Mouse (Mus musculus) liver, embryonic 16.5 days (tissue): ENCODE results near the gene Plekha8. TPM values are rescaled to one million over a fixed set of nuclear protein-coding genes. Genes with fewer than 3 reads are reported as not detected.

Experiments
- ATAC-seq: fragments of 200-750 bp; cut with Nextera tagmentation; 2 replicates; pipeline ENCODE4 v1.8.0; 2017; ENCODE audit warnings: low read depth, mild to moderate bottlenecking, moderate number of reproducible peaks, moderate library complexity
- H3K27ac ChIP-seq: fragments of 300-500 bp; sonication (generic); 2 replicates; pipeline ENCODE4 v1.5.1; 2014; ENCODE audit warnings: mild to moderate bottlenecking, low read length
- H3K27me3 ChIP-seq: fragments of 300-500 bp; sonication (generic); 2 replicates; pipeline ENCODE4 v1.6.1; 2014; ENCODE audit warnings: low read depth, low read length, mixed read lengths; ENCODE audit not compliant: control insufficient read depth, insufficient read depth
- H3K36me3 ChIP-seq: fragments of 300-500 bp; sonication (generic); 2 replicates; pipeline ENCODE4 v1.6.1; 2014; ENCODE audit warnings: mild to moderate bottlenecking; ENCODE audit not compliant: control insufficient read depth, insufficient read depth
- H3K4me1 ChIP-seq: fragments of 300-500 bp; sonication (generic); 2 replicates; pipeline ENCODE4 v1.6.1; 2014; ENCODE audit warnings: low read depth, low read length, mixed read lengths; ENCODE audit not compliant: control insufficient read depth
- H3K4me2 ChIP-seq: fragments of 300-500 bp; sonication (generic); 2 replicates; pipeline ENCODE4 v1.6.1; 2014; ENCODE audit warnings: low read depth, low read length, mixed read lengths
- H3K4me3 ChIP-seq: fragments of 300-500 bp; sonication (generic); 2 replicates; pipeline ENCODE4 v1.5.1; 2014; ENCODE audit warnings: low read depth, mild to moderate bottlenecking, low read length
- H3K9ac ChIP-seq: fragments of 300-500 bp; sonication (generic); 2 replicates; pipeline ENCODE4 v1.6.1; 2014; ENCODE audit warnings: low read depth, low read length
- H3K9me3 ChIP-seq: fragments of 300-500 bp; sonication (generic); replicated peaks from 2 replicates; pipeline ENCODE4 v1.6.1; 2016; ENCODE audit warnings: low read length; ENCODE audit not compliant: control insufficient read depth
- WGBS: fragments of 180-500 bp; shearing (Covaris S2); extraction: QIAGEN DNeasy Blood & Tissue Kit; methylation state at CpG from one replicate; pipeline ENCODE4 v1.1.7; 2014; ENCODE audit not compliant: insufficient replicate concordance; 5-methylcytosine and 5-hydroxymethylcytosine counted together
- polyA plus RNA-seq: library from polyadenylated mRNA; unstranded; fragments of >200 nt; fragmentation: Nextera tagmentation; extraction: Ambion mirVana; gene quantifications from 2 replicates; pipeline ENCODE4 v1.2.1, GENCODE M21; 2015

Gene Plekha8
- polyA plus RNA-seq, 1 experiment from 2014 or later = 2.1 TPM

- Histone ChIP-seq H3K9me3 (no peaks in the 10 kb centered on the region), H3K36me3 (no peaks in the 10 kb centered on the region), H3K4me1 (peaks cover 17% of the 10 kb centered on the region), H3K4me3 (no peak overlapping the region), H3K9ac (no peak overlapping the region), H3K27ac (no peak overlapping the region), H3K27me3 (peaks cover 21% of the 10 kb centered on the region), H3K4me2 (no peak overlapping the region)
- no peak for ATAC-seq
- WGBS = 40% methylated on average over 5 of the region's 5 CpGs
These were observed 90.2 kb downstream of the Plekha8 start for GRCm38 (mm10) chr6:54685103-54685502.

- no peak for ATAC-seq
- peaks cover 21% of the 10 kb centered on the region for H3K27me3 ChIP-seq
- peaks cover 15% of the 10 kb centered on the region for H3K4me1 ChIP-seq
- no peaks in the 10 kb centered on the region for H3K9me3 ChIP-seq
- H3K9ac ChIP-seq = no peak overlapping the region
- H3K4me2 ChIP-seq = no peak overlapping the region
- H3K4me3 ChIP-seq = no peak overlapping the region
- H3K27ac ChIP-seq = no peak overlapping the region
- no peaks in the 10 kb centered on the region for H3K36me3 ChIP-seq
- whole genome bisulfite sequencing = 32% methylated on average over 14 of the region's 14 CpGs
These were observed 90.9 kb downstream of the Plekha8 start for GRCm38 (mm10) chr6:54685716-54686395.

GRCm38 (mm10) chr6:54686946-54687737 is 92.2 kb downstream of the Plekha8 start:
- WGBS = 79% methylated on average over 21 of the region's 21 CpGs
- no peak overlapping the region for H3K4me2 ChIP-seq
- ATAC-seq = no peak
- H3K36me3 ChIP-seq = no peaks in the 10 kb centered on the region
- no peak overlapping the region for H3K4me3 ChIP-seq
- H3K9ac ChIP-seq = no peak overlapping the region
- H3K27ac ChIP-seq = no peak overlapping the region
- H3K27me3 ChIP-seq = peaks cover 17% of the 10 kb centered on the region
- peaks cover 9% of the 10 kb centered on the region for H3K4me1 ChIP-seq
- no peaks in the 10 kb centered on the region for H3K9me3 ChIP-seq

GRCm38 (mm10) chr6:54688467-54689323 is 93.8 kb downstream of the Plekha8 start:
- WGBS = 64% methylated on average over 18 of the region's 18 CpGs
- ATAC-seq = no peak
- H3K4me3 ChIP-seq = no peak overlapping the region

GRCm38 (mm10) chr6:54689686-54690085 is 94.8 kb downstream of the Plekha8 start:
- Histone ChIP-seq H3K9ac (no peak overlapping the region), H3K27me3 (no peaks in the 10 kb centered on the region; the same call in 1 of the 2 replicates), H3K4me1 (peaks cover 5% of the 10 kb centered on the region; the same call in 1 of the 2 replicates), H3K27ac (no peak overlapping the region), H3K9me3 (no peaks in the 10 kb centered on the region), H3K4me2 (no peak overlapping the region), H3K4me3 (no peak overlapping the region), H3K36me3 (no peaks in the 10 kb centered on the region)
- no peak for ATAC-seq
- 70% methylated on average over 7 of the region's 7 CpGs for WGBS

More at GRCm38 (mm10) chr6:54688467-54689323, 93.8 kb downstream of the Plekha8 start:
- no peak overlapping the region for H3K9ac ChIP-seq
- no peaks in the 10 kb centered on the region for H3K36me3 ChIP-seq
- H3K27ac ChIP-seq = no peak overlapping the region
- peaks cover 5% of the 10 kb centered on the region; the same call in 1 of the 2 replicates for H3K4me1 ChIP-seq
- H3K4me2 ChIP-seq = no peak overlapping the region
- no peaks in the 10 kb centered on the region for H3K9me3 ChIP-seq
- peaks cover 3% of the 10 kb centered on the region for H3K27me3 ChIP-seq

- peaks cover 5% of the 10 kb centered on the region; the same call in 1 of the 2 replicates for H3K4me1 ChIP-seq
- no peak overlapping the region for H3K4me3 ChIP-seq
- ATAC-seq = no peak
- WGBS = 67% methylated on average over 13 of the region's 13 CpGs
- H3K9me3 ChIP-seq = no peaks in the 10 kb centered on the region
- H3K36me3 ChIP-seq = no peaks in the 10 kb centered on the region
- no peaks in the 10 kb centered on the region for H3K27me3 ChIP-seq
- H3K27ac ChIP-seq = no peak overlapping the region
- H3K4me2 ChIP-seq = no peak overlapping the region
- no peak overlapping the region for H3K9ac ChIP-seq
These were observed 95.9 kb downstream of the Plekha8 start for GRCm38 (mm10) chr6:54690838-54691237.

GRCm38 (mm10) chr6:54691368-54692116 is 96.6 kb downstream of the Plekha8 start:
- H3K4me2 ChIP-seq = no peak overlapping the region
- ATAC-seq = no peak
- no peak overlapping the region for H3K9ac ChIP-seq
- no peaks in the 10 kb centered on the region for H3K4me1 ChIP-seq
- 65% methylated on average over 14 of the region's 14 CpGs for WGBS
- H3K4me3 ChIP-seq = no peak overlapping the region
- H3K36me3 ChIP-seq = no peaks in the 10 kb centered on the region
- H3K9me3 ChIP-seq = no peaks in the 10 kb centered on the region
- H3K27ac ChIP-seq = no peak overlapping the region
- H3K27me3 ChIP-seq = no peaks in the 10 kb centered on the region

GRCm38 (mm10) chr6:54692201-54692600 is 97.3 kb downstream of the Plekha8 start:
- no peak overlapping the region for H3K27ac ChIP-seq
- no peak overlapping the region for H3K4me3 ChIP-seq
- no peaks in the 10 kb centered on the region for H3K4me1 ChIP-seq
- 61% methylated on average over 1 of the region's 1 CpGs for WGBS
- ATAC-seq = no peak
- H3K4me2 ChIP-seq = no peak overlapping the region
- H3K36me3 ChIP-seq = no peaks in the 10 kb centered on the region
- no peaks in the 10 kb centered on the region for H3K9me3 ChIP-seq
- no peaks in the 10 kb centered on the region for H3K27me3 ChIP-seq
- no peak overlapping the region for H3K9ac ChIP-seq
